Mouse (Mus musculus) stomach, embryonic 15.5 days (tissue): ENCODE measurements around the gene Aamdc. TPM values are rescaled to one million over a fixed set of nuclear protein-coding genes. Genes with fewer than 3 reads are reported as not detected.

Source experiments
- ATAC-seq: fragments of 200-750 bp; cut with Nextera tagmentation; 2 replicates; pipeline ENCODE4 v1.8.0; 2017; ENCODE audit warnings: low read depth, moderate number of reproducible peaks, moderate TSS enrichment; ENCODE audit not compliant: insufficient read depth, low FRiP score
- H3K27ac ChIP-seq: fragments of 300-500 bp; sonication (generic); 2 replicates; pipeline ENCODE4 v1.5.1; 2015; ENCODE audit warnings: mild to moderate bottlenecking, inconsistent platforms
- H3K27me3 ChIP-seq: fragments of 300-500 bp; sonication (generic); replicated peaks from 2 replicates; pipeline ENCODE4 v1.6.1; 2015; ENCODE audit warnings: inconsistent platforms
- H3K36me3 ChIP-seq: fragments of 300-500 bp; sonication (generic); 2 replicates; pipeline ENCODE4 v1.6.1; 2015; ENCODE audit warnings: inconsistent platforms
- H3K4me1 ChIP-seq: fragments of 300-500 bp; sonication (generic); 2 replicates; pipeline ENCODE4 v1.6.1; 2015; ENCODE audit warnings: inconsistent platforms
- H3K4me2 ChIP-seq: fragments of 300-500 bp; sonication (generic); 2 replicates; pipeline ENCODE4 v1.6.1; 2015; ENCODE audit warnings: mild to moderate bottlenecking, inconsistent platforms
- H3K4me3 ChIP-seq: fragments of 300-500 bp; sonication (generic); replicated peaks from 2 replicates; pipeline ENCODE4 v1.5.1; 2015; ENCODE audit warnings: inconsistent platforms
- H3K9ac ChIP-seq: fragments of 300-500 bp; sonication (generic); 2 replicates; pipeline ENCODE4 v1.6.1; 2015; ENCODE audit warnings: inconsistent platforms
- H3K9me3 ChIP-seq: fragments of 300-500 bp; sonication (generic); 2 replicates; pipeline ENCODE4 v1.6.1; 2016; ENCODE audit warnings: inconsistent platforms
- WGBS: fragments of 180-500 bp; shearing (Covaris S2); methylation state at CpG from one replicate; pipeline ENCODE4 v1.1.7; 2015; 5-methylcytosine and 5-hydroxymethylcytosine counted together
- polyA plus RNA-seq: library from polyadenylated mRNA; unstranded; fragments of >200 nt; fragmentation: Nextera tagmentation; extraction: Ambion mirVana; gene quantifications from 2 replicates; pipeline ENCODE4 v1.2.1, GENCODE M21; 2015

Aamdc gene
- polyA plus RNA-seq, 1 experiment from 2014 or later: 51.9 TPM

DNA sequence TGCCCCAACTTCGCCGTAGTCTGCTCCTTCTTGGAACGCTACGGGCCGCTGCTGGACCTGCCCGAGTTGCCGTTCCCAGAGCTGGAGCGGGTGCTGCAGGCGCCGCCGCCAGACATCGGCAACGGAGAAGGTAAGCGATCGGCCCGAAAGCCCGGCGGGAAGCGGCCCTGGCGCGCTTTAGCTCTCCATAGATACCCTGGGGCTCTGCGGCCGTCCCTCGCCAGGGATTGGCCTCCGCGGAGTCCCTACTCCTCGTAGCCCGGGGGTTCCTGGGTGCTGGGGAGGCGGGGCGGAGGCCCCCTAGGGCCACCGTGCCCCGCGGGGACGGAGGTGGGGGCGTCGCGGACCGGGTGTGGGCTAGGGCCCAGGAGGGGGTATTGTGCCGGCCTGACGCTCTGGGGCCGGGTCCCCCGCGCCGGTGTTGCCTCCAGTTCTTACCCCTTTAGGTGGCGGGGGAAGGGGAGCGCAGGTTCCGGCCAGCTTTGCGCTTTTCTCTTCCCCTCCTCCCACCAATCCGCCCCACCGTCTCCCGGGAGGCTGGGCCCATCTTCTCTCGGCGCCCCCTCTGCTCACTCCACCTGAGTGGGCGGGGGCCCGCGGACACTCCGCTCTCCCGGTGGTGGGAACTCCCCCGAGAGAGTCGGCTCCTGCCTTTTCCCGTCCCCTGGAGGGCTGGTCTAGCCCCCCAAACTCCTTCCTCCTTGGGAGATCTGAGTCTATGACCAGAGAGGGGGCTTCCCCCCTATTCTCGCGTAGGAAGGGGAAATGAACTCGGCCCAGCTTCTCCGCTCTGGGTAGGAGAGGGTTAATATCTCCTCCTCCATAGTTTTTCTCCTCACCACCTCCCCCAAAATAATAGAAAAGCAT is 912 bp upstream of the Aamdc start:
- Histone ChIP-seq H3K9ac (peak overlapping the region; percentile 99), H3K9me3 (no peaks in the 10 kb centered on the region), H3K4me3 (peak overlapping the region; percentile 100), H3K36me3 (no peaks in the 10 kb centered on the region), H3K4me2 (peak overlapping the region; percentile 82), H3K27me3 (no peaks in the 10 kb centered on the region), H3K27ac (peak overlapping the region; percentile 99), H3K4me1 (0 out of 2 replicates have a peak, but pooled peaks cover 4% of the 10 kb centered on the region)
- under 1% methylated on average over 59 of the region's 65 CpGs for WGBS
- ATAC-seq: peak; percentile 16

DNA sequence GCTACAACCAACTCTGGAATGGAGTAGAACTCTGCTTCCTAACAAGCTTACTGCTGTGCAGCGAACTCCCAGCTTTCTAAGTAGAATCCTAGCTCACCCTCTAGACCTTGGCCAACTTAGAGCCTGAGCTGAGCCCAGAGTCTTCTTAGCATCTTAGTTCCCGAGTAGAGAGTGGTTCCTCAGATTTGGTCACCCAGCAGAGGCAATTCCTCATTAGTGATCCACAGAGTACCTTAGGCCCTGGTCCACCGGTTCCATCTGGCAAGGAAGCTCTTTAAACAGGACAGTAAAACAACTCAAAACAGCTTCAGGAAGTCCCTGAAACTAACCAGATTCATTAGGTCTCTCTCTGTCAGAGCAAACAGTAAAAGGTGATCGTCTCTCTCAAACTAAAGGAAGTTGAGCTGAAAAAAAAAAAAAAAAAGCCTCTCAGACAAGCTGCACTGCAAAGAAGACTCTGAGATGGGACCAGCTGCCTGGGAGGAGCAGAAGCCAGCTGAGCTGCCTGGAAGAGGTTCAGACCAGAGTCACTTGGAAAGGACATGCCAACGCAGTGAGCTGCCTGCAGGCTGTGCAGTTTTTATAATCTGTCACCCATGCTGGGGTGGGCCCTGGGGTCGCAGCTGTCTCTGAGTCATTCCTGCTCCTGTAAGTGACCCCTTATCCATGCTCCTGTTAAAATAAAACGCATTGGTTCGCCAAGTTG is 783 bp downstream of the Aamdc start:
- 0 out of 2 replicates have a peak, but pooled peaks cover 4% of the 10 kb centered on the region for H3K4me1 ChIP-seq
- ATAC-seq: no peak
- peak overlapping the region; percentile 100 for H3K4me3 ChIP-seq
- peak overlapping the region; percentile 99 for H3K27ac ChIP-seq
- peak overlapping the region; percentile 61; the same call in 1 of the 2 replicates for H3K9ac ChIP-seq
- no peaks in the 10 kb centered on the region for H3K27me3 ChIP-seq
- H3K4me2 ChIP-seq: peak overlapping the region; percentile 82
- 26% methylated on average over 8 of the region's 8 CpGs for WGBS
- no peaks in the 10 kb centered on the region for H3K36me3 ChIP-seq
- H3K9me3 ChIP-seq: no peaks in the 10 kb centered on the region

DNA sequence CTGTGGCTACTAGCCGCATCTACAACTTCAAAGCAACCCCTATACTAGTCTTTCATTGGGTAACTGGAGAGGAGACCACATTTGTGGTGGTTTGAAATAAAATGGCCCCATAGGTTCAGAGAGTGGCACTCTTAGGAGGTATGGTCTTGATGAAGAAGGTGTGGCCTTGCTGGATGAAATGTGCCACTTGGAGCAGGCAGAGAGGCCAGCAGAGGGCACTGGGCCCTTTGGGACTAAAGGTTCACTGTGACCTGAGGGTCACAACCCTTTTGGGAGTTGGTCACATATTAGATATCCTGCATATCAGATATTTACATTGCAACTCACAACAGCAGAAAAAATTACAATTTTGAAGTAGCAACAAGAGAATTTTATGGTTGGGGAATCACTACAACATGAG is 8.9 kb downstream of the Aamdc start:
- Histone ChIP-seq H3K9ac (no peak overlapping the region), H3K9me3 (no peaks in the 10 kb centered on the region), H3K4me3 (no peak overlapping the region), H3K27me3 (no peaks in the 10 kb centered on the region), H3K4me1 (no peaks in the 10 kb centered on the region), H3K4me2 (no peak overlapping the region), H3K36me3 (no peaks in the 10 kb centered on the region), H3K27ac (no peak overlapping the region)
- no peak for ATAC-seq
- WGBS: 88% methylated on average over 1 of the region's 1 CpGs

DNA sequence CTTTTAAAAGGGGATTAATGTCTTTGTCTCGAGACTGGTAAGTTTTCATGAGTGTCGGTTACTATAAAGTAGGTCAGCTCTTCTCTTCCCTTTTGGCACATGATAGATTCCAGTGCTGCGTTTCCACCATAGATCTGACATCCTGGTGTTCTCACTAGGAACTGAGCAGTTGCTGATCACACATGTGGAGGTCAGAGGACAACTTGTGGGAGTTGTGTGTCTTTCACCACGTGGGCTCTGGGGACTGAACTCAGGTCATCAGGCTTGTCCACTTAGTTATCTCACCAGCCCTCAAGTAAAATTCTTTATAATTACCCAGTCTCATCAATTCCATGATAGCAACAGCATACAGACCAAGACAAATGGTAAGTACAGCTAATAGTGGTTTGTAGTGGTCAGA is 9.9 kb downstream of the Aamdc start:
- Histone ChIP-seq H3K9ac (no peak overlapping the region), H3K27ac (no peak overlapping the region), H3K4me1 (no peaks in the 10 kb centered on the region), H3K9me3 (no peaks in the 10 kb centered on the region), H3K4me2 (no peak overlapping the region), H3K36me3 (no peaks in the 10 kb centered on the region), H3K27me3 (no peaks in the 10 kb centered on the region), H3K4me3 (no peak overlapping the region)
- WGBS: 81% methylated on average over 4 of the region's 4 CpGs
- no peak for ATAC-seq

DNA sequence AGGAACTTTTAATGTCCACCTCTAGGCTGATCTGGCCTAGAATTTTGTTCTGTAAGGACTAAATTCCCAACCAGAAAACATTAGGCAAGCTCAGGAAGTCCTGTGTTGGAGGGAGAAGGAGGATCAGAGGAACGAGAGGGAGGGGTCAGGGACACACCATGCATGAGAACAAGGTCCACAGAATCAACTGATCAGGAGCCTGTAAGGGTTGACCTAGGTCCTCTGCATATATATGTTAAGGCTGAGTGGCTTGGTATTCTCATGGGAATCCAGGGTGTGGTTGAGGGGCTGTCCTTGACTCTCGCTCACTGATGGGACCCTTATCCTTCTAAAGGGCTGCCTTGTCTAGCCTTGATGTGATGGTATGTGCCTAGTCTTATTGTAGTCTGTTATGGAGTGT is 15.7 kb downstream of the Aamdc start:
- Histone ChIP-seq H3K4me1 (no peaks in the 10 kb centered on the region), H3K27me3 (no peaks in the 10 kb centered on the region), H3K27ac (no peak overlapping the region), H3K4me3 (no peak overlapping the region), H3K9ac (no peak overlapping the region), H3K9me3 (no peaks in the 10 kb centered on the region), H3K36me3 (no peaks in the 10 kb centered on the region), H3K4me2 (no peak overlapping the region)
- no peak for ATAC-seq
- WGBS: 86% methylated on average over 2 of the region's 2 CpGs

DNA sequence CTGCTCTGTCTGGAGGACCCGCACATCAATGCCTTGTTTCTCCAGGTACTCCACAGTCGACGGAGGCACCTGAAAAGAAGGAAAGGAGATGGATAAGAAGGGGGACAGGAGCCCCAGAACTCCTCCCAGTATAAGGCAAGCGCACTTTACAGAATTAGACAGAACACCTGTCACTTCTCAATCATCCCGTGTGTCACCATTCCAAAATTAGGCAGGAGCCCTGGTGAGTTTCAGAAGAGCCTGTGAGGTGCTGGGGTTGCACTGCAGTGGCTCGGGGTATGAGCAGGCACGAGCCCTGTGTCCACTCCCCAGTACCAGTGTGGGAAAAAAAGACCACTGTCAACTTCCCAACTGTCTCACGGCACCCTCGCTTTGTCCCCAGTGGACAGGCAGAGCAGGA is 28.6 kb downstream of the Aamdc start:
- no peaks in the 10 kb centered on the region for H3K27me3 ChIP-seq
- no peaks in the 10 kb centered on the region for H3K4me1 ChIP-seq
- H3K9me3 ChIP-seq: no peaks in the 10 kb centered on the region
- 89% methylated on average over 9 of the region's 9 CpGs for WGBS
- no peak overlapping the region for H3K9ac ChIP-seq
- no peak overlapping the region for H3K4me2 ChIP-seq
- H3K4me3 ChIP-seq: no peak overlapping the region
- no peaks in the 10 kb centered on the region for H3K36me3 ChIP-seq
- ATAC-seq: no peak
- no peak overlapping the region for H3K27ac ChIP-seq

DNA sequence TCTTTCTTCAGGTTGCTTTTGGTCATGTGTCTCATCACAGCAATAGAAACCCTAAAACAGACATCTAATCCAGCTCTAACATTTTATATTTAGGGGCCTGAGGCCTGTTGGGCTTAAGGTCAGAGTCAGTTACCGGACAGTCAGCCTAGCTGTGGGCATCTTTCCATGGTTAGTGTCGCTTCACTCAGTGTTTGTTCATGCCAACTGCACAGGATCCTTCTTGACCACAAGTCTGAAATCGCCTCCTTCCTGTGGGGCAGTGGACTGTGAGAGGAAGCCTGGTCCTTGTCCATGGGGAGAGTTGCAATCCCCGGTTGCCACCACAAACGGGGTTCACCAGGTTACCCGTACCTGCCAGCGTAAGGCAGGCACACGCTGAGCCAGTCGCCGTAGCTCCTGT is 30.0 kb downstream of the Aamdc start:
- Histone ChIP-seq H3K4me2 (no peak overlapping the region), H3K4me3 (no peak overlapping the region), H3K27me3 (no peaks in the 10 kb centered on the region), H3K9ac (no peak overlapping the region), H3K27ac (no peak overlapping the region), H3K4me1 (no peaks in the 10 kb centered on the region), H3K9me3 (no peaks in the 10 kb centered on the region), H3K36me3 (no peaks in the 10 kb centered on the region)
- 92% methylated on average over 10 of the region's 10 CpGs for WGBS
- no peak for ATAC-seq

DNA sequence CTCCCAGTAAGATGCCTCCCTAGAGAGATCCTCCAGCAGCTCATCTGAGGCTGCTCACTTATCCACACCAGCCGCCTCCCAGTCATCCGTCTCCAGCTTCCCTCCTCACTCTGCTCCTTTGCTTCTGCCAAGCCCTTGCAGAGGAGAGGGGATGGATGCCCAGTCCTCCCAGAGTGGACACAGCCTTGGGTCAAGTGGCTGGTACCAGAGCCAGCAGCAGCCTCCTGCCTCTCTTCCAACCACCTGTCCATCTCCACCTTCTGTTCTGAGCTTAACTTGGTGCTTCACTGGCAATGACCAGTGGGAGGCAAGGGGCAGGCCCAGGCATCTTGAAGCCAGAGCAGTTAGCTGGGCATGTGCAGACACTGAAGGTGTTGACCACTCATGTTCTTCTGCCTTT is 32.8 kb downstream of the Aamdc start:
- Histone ChIP-seq H3K4me2 (no peak overlapping the region), H3K27me3 (no peaks in the 10 kb centered on the region), H3K36me3 (peaks cover 10% of the 10 kb centered on the region; the same call in 1 of the 2 replicates), H3K9me3 (no peaks in the 10 kb centered on the region), H3K4me1 (no peaks in the 10 kb centered on the region), H3K27ac (no peak overlapping the region), H3K9ac (no peak overlapping the region), H3K4me3 (no peak overlapping the region)
- WGBS: 82% methylated on average over 2 of the region's 2 CpGs
- ATAC-seq: no peak

DNA sequence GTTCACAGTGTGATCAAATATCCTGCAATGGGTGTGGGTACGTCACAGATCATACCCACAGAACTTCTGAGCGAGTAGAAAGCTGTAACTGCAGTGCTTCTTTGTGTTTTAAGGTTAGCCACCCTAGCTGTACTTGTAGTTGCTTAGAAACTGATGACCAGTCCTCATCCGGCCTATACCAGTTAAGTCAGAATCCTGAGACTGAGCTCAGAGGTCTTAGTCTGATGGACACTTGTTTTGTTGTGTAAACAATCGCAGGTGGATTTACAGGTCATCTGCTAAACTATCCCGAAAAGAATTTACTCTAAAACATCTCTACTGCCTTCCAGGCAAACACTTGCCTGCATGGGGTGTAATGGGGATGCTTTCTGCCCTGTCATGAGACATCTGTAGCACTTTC is 42.7 kb downstream of the Aamdc start:
- WGBS: 85% methylated on average over 5 of the region's 5 CpGs
- Histone ChIP-seq H3K9ac (no peak overlapping the region), H3K9me3 (no peaks in the 10 kb centered on the region), H3K4me1 (no peaks in the 10 kb centered on the region), H3K27ac (no peak overlapping the region), H3K4me3 (no peak overlapping the region), H3K36me3 (peaks cover 52% of the 10 kb centered on the region), H3K27me3 (no peaks in the 10 kb centered on the region), H3K4me2 (no peak overlapping the region)
- no peak for ATAC-seq

DNA sequence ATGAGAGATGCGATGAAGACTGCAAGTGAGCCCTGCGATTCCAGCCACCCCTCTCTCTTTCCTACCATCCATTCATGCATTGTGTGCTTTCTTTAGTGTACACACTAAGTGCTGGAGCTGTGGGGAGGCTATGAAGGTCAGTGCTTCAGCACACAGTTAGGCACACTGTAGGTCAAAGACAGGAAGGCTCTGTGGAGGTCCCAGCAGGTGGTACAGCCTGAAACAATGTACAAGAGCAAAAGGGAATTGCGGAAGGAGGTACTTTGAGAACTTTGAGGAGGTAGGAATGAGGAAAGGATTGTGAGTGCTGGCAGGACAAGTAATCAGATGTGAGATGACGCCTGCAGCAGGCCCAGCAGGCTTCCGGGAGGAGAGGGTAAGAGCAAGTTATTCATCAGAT is 43.8 kb downstream of the Aamdc start:
- Histone ChIP-seq H3K9ac (no peak overlapping the region), H3K4me2 (no peak overlapping the region), H3K36me3 (peaks cover 49% of the 10 kb centered on the region), H3K4me3 (no peak overlapping the region), H3K9me3 (no peaks in the 10 kb centered on the region), H3K4me1 (no peaks in the 10 kb centered on the region), H3K27ac (no peak overlapping the region), H3K27me3 (no peaks in the 10 kb centered on the region)
- ATAC-seq: no peak
- 86% methylated on average over 5 of the region's 5 CpGs for WGBS

DNA sequence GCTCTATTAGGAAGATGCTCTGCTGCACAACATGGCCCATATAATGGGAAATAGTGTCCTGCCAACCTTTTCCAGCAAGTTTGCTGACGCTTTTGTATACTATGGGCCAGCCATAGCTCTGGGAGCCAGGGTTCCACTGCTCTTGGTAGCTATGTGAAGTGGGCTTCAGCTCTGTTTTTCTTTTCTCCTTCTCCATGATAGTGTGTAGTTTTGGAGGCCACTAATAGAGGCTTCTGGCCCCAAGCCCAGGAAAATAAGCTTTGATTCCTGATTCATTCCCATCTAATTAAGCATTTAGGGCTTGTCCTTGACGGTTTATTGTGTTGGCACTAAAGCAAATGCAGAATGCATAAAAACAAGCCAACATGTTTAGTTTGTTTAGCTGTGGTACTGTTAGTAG is 59.4 kb downstream of the Aamdc start:
- H3K27me3 ChIP-seq: no peaks in the 10 kb centered on the region
- H3K27ac ChIP-seq: no peak overlapping the region
- H3K4me3 ChIP-seq: no peak overlapping the region
- H3K9me3 ChIP-seq: no peaks in the 10 kb centered on the region
- H3K4me1 ChIP-seq: no peaks in the 10 kb centered on the region
- WGBS: 94% methylated on average over 2 of the region's 2 CpGs
- no peak overlapping the region for H3K9ac ChIP-seq
- peaks cover 38% of the 10 kb centered on the region for H3K36me3 ChIP-seq
- H3K4me2 ChIP-seq: no peak overlapping the region
- ATAC-seq: no peak

DNA sequence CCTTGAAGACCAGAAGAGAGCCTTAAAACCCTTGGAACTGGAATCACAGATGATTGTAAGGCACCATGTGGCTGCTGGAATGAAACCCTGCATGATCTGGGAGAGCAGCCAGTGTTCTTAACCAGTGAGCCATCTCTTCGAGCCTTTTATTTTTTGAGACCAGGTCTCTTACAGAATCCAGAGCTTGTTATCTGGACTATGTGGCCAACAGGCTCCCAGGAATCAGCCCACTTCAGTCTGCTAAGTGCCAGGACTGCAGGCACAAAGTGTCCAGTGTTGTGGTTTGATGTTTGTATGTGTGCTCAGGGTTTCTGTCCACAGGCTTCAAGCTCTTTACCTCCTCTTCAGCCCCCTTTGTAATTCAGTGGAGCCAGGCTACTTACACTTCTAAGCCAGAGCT is 64.5 kb downstream of the Aamdc start:
- H3K27ac ChIP-seq: no peak overlapping the region
- H3K27me3 ChIP-seq: no peaks in the 10 kb centered on the region
- no peak overlapping the region for H3K4me3 ChIP-seq
- H3K9ac ChIP-seq: no peak overlapping the region
- no peaks in the 10 kb centered on the region for H3K9me3 ChIP-seq
- H3K4me2 ChIP-seq: no peak overlapping the region
- H3K4me1 ChIP-seq: no peaks in the 10 kb centered on the region
- 79% methylated on average over 1 of the region's 1 CpGs for WGBS
- peaks cover 49% of the 10 kb centered on the region for H3K36me3 ChIP-seq
- ATAC-seq: no peak
